7 mouse cellular contexts compared by ENCODE assay signal in the genomic region with DNA sequence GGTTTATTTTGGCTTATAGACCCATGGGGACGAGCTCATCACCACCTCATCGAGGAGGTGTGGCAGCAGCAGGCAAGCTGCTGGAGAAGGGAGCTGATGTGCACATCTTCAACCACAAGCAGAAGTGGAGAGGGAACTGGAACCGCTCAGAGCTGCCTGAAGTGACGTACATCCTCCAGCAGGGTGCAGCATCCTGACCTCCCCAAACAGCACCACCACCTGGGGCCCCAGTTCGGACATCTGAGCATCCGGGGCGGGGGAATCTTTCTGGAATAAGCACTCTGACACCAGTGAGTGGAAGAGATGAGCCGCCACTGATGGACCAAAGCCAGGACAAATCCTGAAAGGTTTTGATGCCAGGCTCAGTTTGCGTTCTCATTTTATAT. TPM values are rescaled to one million over a fixed set of nuclear protein-coding genes. Genes with fewer than 3 reads are reported as not detected.
A peak's percentile ranks its signal among the peaks of the same experiment; 100 is the strongest.
DNase-seq lines count a peak whose midpoint lies in the region; ATAC-seq lines count a peak whose summit lies in the region.

No protein-coding gene starts in this region.

- no peaks in the 10 kb centered on the region for H3K4me1 ChIP-seq in hindbrain, embryonic 16.5 days (ENCODE audit: control insufficient read depth, insufficient read depth, low read depth, low read length)
- H3K4me1 ChIP-seq in liver, embryonic 16.5 days (ENCODE audit: control insufficient read depth, low read depth, low read length) = peaks cover 4% of the 10 kb centered on the region; the same call in 1 of the 2 replicates
- no peaks in the 10 kb centered on the region for H3K4me1 ChIP-seq in neural tube, embryonic 11.5 days (ENCODE audit: control insufficient read depth, insufficient read depth, low read length)

- H3K4me3 ChIP-seq in hindbrain, embryonic 16.5 days (ENCODE audit: low read length) = no peak overlapping the region
- H3K4me3 ChIP-seq in liver, embryonic 16.5 days (ENCODE audit: low read depth, low read length) = no peak overlapping the region
- no peak overlapping the region for H3K4me3 ChIP-seq in neural tube, embryonic 11.5 days (ENCODE audit: low read depth, low read length)

- H3K4me2 ChIP-seq in hindbrain, embryonic 16.5 days (ENCODE audit: low read length) = no peak overlapping the region
- no peak overlapping the region for H3K4me2 ChIP-seq in liver, embryonic 16.5 days (ENCODE audit: low read depth, low read length)
- no peak overlapping the region for H3K4me2 ChIP-seq in neural tube, embryonic 11.5 days (ENCODE audit: low read depth)

- no peaks in the 10 kb centered on the region for H3K36me3 ChIP-seq in hindbrain, embryonic 16.5 days (ENCODE audit: control insufficient read depth, insufficient read depth, low read length)
- H3K36me3 ChIP-seq in liver, embryonic 16.5 days (ENCODE audit: control insufficient read depth, insufficient read depth) = no peaks in the 10 kb centered on the region
- no peaks in the 10 kb centered on the region for H3K36me3 ChIP-seq in neural tube, embryonic 11.5 days (ENCODE audit: control insufficient read depth, insufficient read depth, low read length)

- no peak overlapping the region for H3K9ac ChIP-seq in hindbrain, embryonic 16.5 days (ENCODE audit: low read depth, low read length)
- no peak overlapping the region for H3K9ac ChIP-seq in liver, embryonic 16.5 days (ENCODE audit: low read depth, low read length)
- no peak overlapping the region for H3K9ac ChIP-seq in neural tube, embryonic 11.5 days (ENCODE audit: low read length)

- ATAC-seq in hindbrain, embryonic 16.5 days = peak; percentile 31; the same call in 1 of the 2 replicates
- 0 out of 2 replicates have a peak, but pooled peaks have one; percentile 41 for ATAC-seq in liver, embryonic 16.5 days (ENCODE audit: low read depth)
- ATAC-seq in neural tube, embryonic 11.5 days (ENCODE audit: insufficient read depth, low FRiP score, low TSS enrichment) = peak; percentile 55; the same call in 1 of the 2 replicates

- H3K27me3 ChIP-seq in hindbrain, embryonic 16.5 days (replicated peaks; ENCODE audit: control insufficient read depth, insufficient read depth, low read length) = no peaks in the 10 kb centered on the region
- no peaks in the 10 kb centered on the region for H3K27me3 ChIP-seq in liver, embryonic 16.5 days (ENCODE audit: control insufficient read depth, insufficient read depth, low read depth, low read length)
- no peaks in the 10 kb centered on the region for H3K27me3 ChIP-seq in neural tube, embryonic 11.5 days (ENCODE audit: control insufficient read depth, insufficient read depth, low read length)

- H3K27ac ChIP-seq in hindbrain, embryonic 16.5 days (ENCODE audit: low read depth, low read length) = no peak overlapping the region
- no peak overlapping the region for H3K27ac ChIP-seq in liver, embryonic 16.5 days (ENCODE audit: low read length)
- no peak overlapping the region for H3K27ac ChIP-seq in neural tube, embryonic 11.5 days (ENCODE audit: low read depth, low read length)

- no peaks in the 10 kb centered on the region for H3K9me3 ChIP-seq in hindbrain, embryonic 16.5 days (ENCODE audit: control insufficient read depth, low read length)
- H3K9me3 ChIP-seq in liver, embryonic 16.5 days (replicated peaks; ENCODE audit: control insufficient read depth, low read length) = no peaks in the 10 kb centered on the region
- H3K9me3 ChIP-seq in neural tube, embryonic 11.5 days (ENCODE audit: control insufficient read depth, low read length) = no peaks in the 10 kb centered on the region

- 22% methylated on average over 9 of the region's 9 CpGs for WGBS in hindbrain, embryonic 16.5 days
- WGBS in liver, embryonic 16.5 days (ENCODE audit: insufficient replicate concordance) = 16% methylated on average over 9 of the region's 9 CpGs
- 25% methylated on average over 9 of the region's 9 CpGs for WGBS in neural tube, embryonic 11.5 days

- peak; percentile 54 for DNase-seq in right cerebral cortex, adult 18-20 months
- no peak for DNase-seq in right cerebral cortex, adult 2 months (ENCODE audit: low spot score in 2 of 2)
- DNase-seq in R1 (ENCODE audit: low read depth, low spot score) = peak; percentile 89
- DNase-seq in cerebellum, postnatal 4 days (ENCODE audit: low spot score in 2 of 2) = peak; percentile 46 to 56
- peak; percentile 60 for DNase-seq in neural tube, embryonic 11.5 days (ENCODE audit: low spot score)

RNA-seq across cellular contexts. Expression of a gene that starts 31.5 kb away (rescaled TPM):
- 0.29 and 0.65 TPM in 2 replicates for polyA plus RNA-seq in hindbrain, embryonic 16.5 days (2015; fragmentation: Nextera tagmentation; extraction: Ambion mirVana)
- polyA plus RNA-seq in liver, embryonic 16.5 days (2015; fragmentation: Nextera tagmentation; extraction: Ambion mirVana) = 0.11 and 0.22 TPM in 2 replicates
- polyA plus RNA-seq in neural tube, embryonic 11.5 days (2014; fragmentation: Nextera tagmentation; extraction: Ambion mirVana) = 0.32 and 0.36 TPM in 2 replicates

RNA-seq across cellular contexts. Expression of a gene that starts 39.3 kb away (rescaled TPM):
- polyA plus RNA-seq in hindbrain, embryonic 16.5 days (2015; fragmentation: Nextera tagmentation; extraction: Ambion mirVana) = 60.3 and 70.9 TPM in 2 replicates
- polyA plus RNA-seq in liver, embryonic 16.5 days (2015; fragmentation: Nextera tagmentation; extraction: Ambion mirVana) = 85.1 and 89.1 TPM in 2 replicates
- 29.7 and 32.7 TPM in 2 replicates for polyA plus RNA-seq in neural tube, embryonic 11.5 days (2014; fragmentation: Nextera tagmentation; extraction: Ambion mirVana)

Comparison
In these comparisons a context has a peak if more than half of its experiments do, and no peak if none do; other contexts are left out.
1. DNase-seq: peak in right cerebral cortex, adult 18-20 months (single experiment), R1 (single experiment), cerebellum, postnatal 4 days (2 of 2) and neural tube, embryonic 11.5 days (single experiment); none in right cerebral cortex, adult 2 months (0 of 2).
2. Peak in every context shown above with its lines, with median percentiles within 50 percentile points of each other: ATAC-seq.